Mouse (Mus musculus) liver, embryonic 16.5 days (tissue): ENCODE data around the gene Bend6. TPM values are rescaled to one million over a fixed set of nuclear protein-coding genes. Genes with fewer than 3 reads are reported as not detected.

Experiments
- ATAC-seq: fragments of 200-750 bp; cut with Nextera tagmentation; 2 replicates; pipeline ENCODE4 v1.8.0; 2017; ENCODE audit warnings: low read depth, mild to moderate bottlenecking, moderate number of reproducible peaks, moderate library complexity
- H3K27ac ChIP-seq: fragments of 300-500 bp; sonication (generic); 2 replicates; pipeline ENCODE4 v1.5.1; 2014; ENCODE audit warnings: mild to moderate bottlenecking, low read length
- H3K27me3 ChIP-seq: fragments of 300-500 bp; sonication (generic); 2 replicates; pipeline ENCODE4 v1.6.1; 2014; ENCODE audit warnings: low read depth, low read length, mixed read lengths; ENCODE audit not compliant: control insufficient read depth, insufficient read depth
- H3K36me3 ChIP-seq: fragments of 300-500 bp; sonication (generic); 2 replicates; pipeline ENCODE4 v1.6.1; 2014; ENCODE audit warnings: mild to moderate bottlenecking; ENCODE audit not compliant: control insufficient read depth, insufficient read depth
- H3K4me1 ChIP-seq: fragments of 300-500 bp; sonication (generic); 2 replicates; pipeline ENCODE4 v1.6.1; 2014; ENCODE audit warnings: low read depth, low read length, mixed read lengths; ENCODE audit not compliant: control insufficient read depth
- H3K4me2 ChIP-seq: fragments of 300-500 bp; sonication (generic); 2 replicates; pipeline ENCODE4 v1.6.1; 2014; ENCODE audit warnings: low read depth, low read length, mixed read lengths
- H3K4me3 ChIP-seq: fragments of 300-500 bp; sonication (generic); 2 replicates; pipeline ENCODE4 v1.5.1; 2014; ENCODE audit warnings: low read depth, mild to moderate bottlenecking, low read length
- H3K9ac ChIP-seq: fragments of 300-500 bp; sonication (generic); 2 replicates; pipeline ENCODE4 v1.6.1; 2014; ENCODE audit warnings: low read depth, low read length
- H3K9me3 ChIP-seq: fragments of 300-500 bp; sonication (generic); replicated peaks from 2 replicates; pipeline ENCODE4 v1.6.1; 2016; ENCODE audit warnings: low read length; ENCODE audit not compliant: control insufficient read depth
- WGBS: fragments of 180-500 bp; shearing (Covaris S2); extraction: QIAGEN DNeasy Blood & Tissue Kit; methylation state at CpG from one replicate; pipeline ENCODE4 v1.1.7; 2014; ENCODE audit not compliant: insufficient replicate concordance; 5-methylcytosine and 5-hydroxymethylcytosine counted together
- polyA plus RNA-seq: library from polyadenylated mRNA; unstranded; fragments of >200 nt; fragmentation: Nextera tagmentation; extraction: Ambion mirVana; gene quantifications from 2 replicates; pipeline ENCODE4 v1.2.1, GENCODE M21; 2015

Gene Bend6
- polyA plus RNA-seq, 1 experiment from 2014 or later, result 0.44 TPM

GRCm38 (mm10) chr1:33942638-33943037 lies 35.0 kb upstream of the Bend6 start:
- Histone ChIP-seq H3K4me3 (no peak overlapping the region), H3K27me3 (no peaks in the 10 kb centered on the region), H3K4me2 (no peak overlapping the region), H3K9ac (no peak overlapping the region), H3K36me3 (no peaks in the 10 kb centered on the region), H3K4me1 (no peaks in the 10 kb centered on the region), H3K9me3 (no peaks in the 10 kb centered on the region), H3K27ac (no peak overlapping the region)
- 55% methylated on average over 8 of the region's 8 CpGs for WGBS
- no peak for ATAC-seq

- no peaks in the 10 kb centered on the region for H3K4me1 ChIP-seq
- H3K36me3 ChIP-seq, result no peaks in the 10 kb centered on the region
- no peaks in the 10 kb centered on the region for H3K9me3 ChIP-seq
- H3K27me3 ChIP-seq, result no peaks in the 10 kb centered on the region
- no peak overlapping the region for H3K4me2 ChIP-seq
- ATAC-seq, result no peak
- no peak overlapping the region for H3K9ac ChIP-seq
- 66% methylated on average over 11 of the region's 11 CpGs for WGBS
- no peak overlapping the region for H3K27ac ChIP-seq
- no peak overlapping the region for H3K4me3 ChIP-seq
Measured at GRCm38 (mm10) chr1:33940364-33940928, 32.8 kb upstream of the Bend6 start.

- Histone ChIP-seq H3K4me3 (no peak overlapping the region), H3K9ac (no peak overlapping the region), H3K36me3 (no peaks in the 10 kb centered on the region), H3K9me3 (no peaks in the 10 kb centered on the region), H3K4me1 (no peaks in the 10 kb centered on the region), H3K27me3 (no peaks in the 10 kb centered on the region), H3K27ac (no peak overlapping the region), H3K4me2 (no peak overlapping the region)
- peak; percentile 53; the same call in 1 of the 2 replicates for ATAC-seq
- 52% methylated on average over 5 of the region's 5 CpGs for WGBS
Measured at GRCm38 (mm10) chr1:33939828-33940227, 32.2 kb upstream of the Bend6 start.

GRCm38 (mm10) chr1:33935946-33936345 lies 28.3 kb upstream of the Bend6 start:
- H3K4me1 ChIP-seq, result no peaks in the 10 kb centered on the region
- WGBS, result 61% methylated on average over 3 of the region's 3 CpGs

GRCm38 (mm10) chr1:33932845-33933499 lies 25.4 kb upstream of the Bend6 start:
- Histone ChIP-seq H3K4me1 (no peaks in the 10 kb centered on the region), H3K4me2 (no peak overlapping the region), H3K9ac (no peak overlapping the region), H3K27me3 (no peaks in the 10 kb centered on the region), H3K27ac (no peak overlapping the region), H3K9me3 (no peaks in the 10 kb centered on the region), H3K36me3 (no peaks in the 10 kb centered on the region), H3K4me3 (no peak overlapping the region)
- 63% methylated on average over 14 of the region's 14 CpGs for WGBS
- ATAC-seq, result no peak

More at GRCm38 (mm10) chr1:33935946-33936345, 28.3 kb upstream of the Bend6 start:
- ATAC-seq, result no peak
- H3K36me3 ChIP-seq, result no peaks in the 10 kb centered on the region
- H3K9ac ChIP-seq, result no peak overlapping the region
- H3K27me3 ChIP-seq, result no peaks in the 10 kb centered on the region
- H3K4me3 ChIP-seq, result no peak overlapping the region
- H3K9me3 ChIP-seq, result no peaks in the 10 kb centered on the region
- no peak overlapping the region for H3K27ac ChIP-seq
- no peak overlapping the region for H3K4me2 ChIP-seq

GRCm38 (mm10) chr1:33932196-33932595 lies 24.6 kb upstream of the Bend6 start:
- no peak overlapping the region for H3K27ac ChIP-seq
- no peak overlapping the region for H3K4me3 ChIP-seq
- no peak overlapping the region for H3K4me2 ChIP-seq
- WGBS, result 68% methylated on average over 3 of the region's 3 CpGs
- no peak overlapping the region for H3K9ac ChIP-seq
- no peaks in the 10 kb centered on the region for H3K27me3 ChIP-seq
- no peaks in the 10 kb centered on the region for H3K4me1 ChIP-seq
- ATAC-seq, result no peak
- no peaks in the 10 kb centered on the region for H3K36me3 ChIP-seq
- H3K9me3 ChIP-seq, result no peaks in the 10 kb centered on the region

GRCm38 (mm10) chr1:33931791-33932190 lies 24.2 kb upstream of the Bend6 start:
- Histone ChIP-seq H3K4me1 (no peaks in the 10 kb centered on the region), H3K9ac (no peak overlapping the region), H3K27ac (no peak overlapping the region), H3K4me2 (no peak overlapping the region), H3K36me3 (no peaks in the 10 kb centered on the region), H3K4me3 (no peak overlapping the region), H3K27me3 (no peaks in the 10 kb centered on the region), H3K9me3 (no peaks in the 10 kb centered on the region)
- WGBS, result 76% methylated on average over 8 of the region's 8 CpGs
- ATAC-seq, result no peak

- no peak for ATAC-seq
- 62% methylated on average over 7 of the region's 7 CpGs for WGBS
Measured at GRCm38 (mm10) chr1:33927466-33927865, 19.9 kb upstream of the Bend6 start.

GRCm38 (mm10) chr1:33925283-33925682 lies 17.7 kb upstream of the Bend6 start:
- Histone ChIP-seq H3K9me3 (no peaks in the 10 kb centered on the region), H3K36me3 (no peaks in the 10 kb centered on the region), H3K27me3 (no peaks in the 10 kb centered on the region), H3K27ac (no peak overlapping the region), H3K4me1 (no peaks in the 10 kb centered on the region; the same call in 1 of the 2 replicates), H3K4me3 (no peak overlapping the region), H3K4me2 (no peak overlapping the region), H3K9ac (no peak overlapping the region)
- peak; percentile 80 for ATAC-seq
- 41% methylated on average over 3 of the region's 3 CpGs for WGBS

More at GRCm38 (mm10) chr1:33927466-33927865, 19.9 kb upstream of the Bend6 start:
- Histone ChIP-seq H3K27ac (no peak overlapping the region), H3K36me3 (no peaks in the 10 kb centered on the region), H3K27me3 (no peaks in the 10 kb centered on the region), H3K4me2 (no peak overlapping the region), H3K4me3 (no peak overlapping the region), H3K4me1 (no peaks in the 10 kb centered on the region; the same call in 1 of the 2 replicates), H3K9me3 (no peaks in the 10 kb centered on the region), H3K9ac (no peak overlapping the region)
